Mouse (Mus musculus) lung, postnatal 0 days (tissue): ENCODE data around the gene Gm5891.
"Not testable (repeated sequence)": the region's sequence is repeated elsewhere in the genome, so short reads cannot be mapped to it uniquely, and the experiment has no call there.

Source experiments
- CTCF ChIP-seq: IDR thresholded peaks from 2 replicates; pipeline ENCODE4 v1.5.1; 2016; ENCODE audit warnings: antibody characterized with exemption, mild to moderate bottlenecking
- EP300 ChIP-seq: IDR thresholded peaks from 2 replicates; pipeline ENCODE4 v1.6.1; 2016; ENCODE audit warnings: antibody characterized with exemption, mild to moderate bottlenecking, control low read depth

DNA sequence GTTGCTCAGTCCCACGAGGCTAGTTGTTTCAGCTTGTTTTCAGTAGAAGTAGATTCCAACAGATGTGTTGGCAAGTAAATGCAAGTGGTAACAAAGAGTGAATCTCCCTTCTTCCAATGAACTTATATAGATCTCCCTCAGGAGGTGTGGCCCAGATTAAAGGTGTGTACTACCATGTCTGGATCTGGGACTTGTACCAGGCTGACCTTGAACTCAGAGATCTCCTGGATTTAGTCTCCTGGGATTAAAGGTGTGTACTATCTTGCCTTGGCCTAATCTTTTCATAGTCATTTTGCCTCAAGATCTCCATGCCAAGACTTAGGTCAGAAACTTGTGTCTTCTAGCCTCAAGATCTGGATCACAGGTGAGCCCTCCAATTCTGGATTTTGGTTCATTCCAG lies at the start of gene Gm5891:
- TF ChIP-seq CTCF, EP300: not testable (repeated sequence)
